Comparison of ENCODE assay signal across 7 mouse cellular contexts in the genomic region with DNA sequence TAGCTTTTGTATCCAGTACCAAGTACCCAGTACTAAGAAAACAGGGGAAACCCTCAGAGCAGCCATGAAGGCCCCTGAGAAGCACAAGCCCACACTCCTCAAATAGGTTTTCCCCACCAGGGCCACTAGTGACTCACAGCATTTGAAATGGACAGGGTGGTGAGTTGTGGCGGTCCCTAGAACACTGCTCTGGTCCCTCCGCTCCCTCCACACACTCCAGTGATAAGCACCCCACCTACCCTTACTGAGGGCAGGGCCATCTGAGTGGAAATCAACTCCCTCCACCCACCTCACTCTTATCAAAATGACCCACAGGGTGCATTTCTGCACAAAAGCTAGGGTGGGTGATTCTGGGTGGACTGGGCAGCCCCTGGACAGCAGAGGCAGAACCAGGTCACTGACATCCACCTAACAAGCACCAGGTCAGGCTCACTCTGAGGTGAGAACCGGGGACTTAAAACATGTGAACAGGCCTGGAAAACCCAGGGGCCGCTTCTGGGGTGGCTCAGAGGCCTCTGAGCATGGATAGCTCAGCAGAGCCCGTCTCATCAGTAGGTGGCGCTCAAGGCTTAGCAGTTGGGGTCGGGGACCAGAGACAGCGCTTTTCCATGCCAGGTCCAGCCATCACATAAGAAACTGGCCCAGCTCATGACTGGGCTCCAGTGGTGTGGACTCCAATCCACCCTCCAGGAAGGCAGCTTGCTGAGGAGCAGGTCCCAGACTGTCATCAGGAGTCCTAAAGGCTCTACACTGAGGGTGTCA. TPM values are rescaled to one million over a fixed set of nuclear protein-coding genes. Genes with fewer than 3 reads are reported as not detected.
DNase-seq lines count a peak whose midpoint lies in the region; ATAC-seq and TF ChIP-seq lines count a peak whose summit lies in the region.

No protein-coding gene starts in this region.

- no peak overlapping the region for H3K4me2 ChIP-seq in kidney, embryonic 14.5 days (replicated peaks; ENCODE audit: low read depth, low read length)
- H3K4me2 ChIP-seq in limb, embryonic 13.5 days (replicated peaks): no peak overlapping the region
- H3K4me2 ChIP-seq in midbrain, postnatal 0 days (ENCODE audit: low read depth, low read length, poor library complexity, severe bottlenecking): no peak overlapping the region

- peak; percentile 84 for TF ChIP-seq CTCF in midbrain, postnatal 0 days (IDR thresholded peaks at IDR 0.05)

- peak; percentile 80 for ATAC-seq in granulocyte monocyte progenitor cell, adult 5-6 weeks (replicated peaks; ENCODE audit: poor library complexity, severe bottlenecking)
- ATAC-seq in kidney, embryonic 14.5 days (ENCODE audit: low FRiP score, low TSS enrichment): peak; percentile 82
- peak; percentile 71; the same call in 1 of the 2 replicates for ATAC-seq in limb, embryonic 13.5 days (ENCODE audit: low FRiP score, low read depth)
- 0 out of 2 replicates have a peak, but pooled peaks have one; percentile 28 for ATAC-seq in midbrain, postnatal 0 days (ENCODE audit: low FRiP score)

- no peak overlapping the region for H3K27ac ChIP-seq in kidney, embryonic 14.5 days (ENCODE audit: low read depth, low read length)
- no peak overlapping the region for H3K27ac ChIP-seq in limb, embryonic 13.5 days
- no peak overlapping the region for H3K27ac ChIP-seq in midbrain, postnatal 0 days (ENCODE audit: low read depth, low read length)

- peaks cover 9% of the 10 kb centered on the region; the same call in 1 of the 2 replicates for H3K36me3 ChIP-seq in kidney, embryonic 14.5 days (ENCODE audit: control insufficient read depth, insufficient read depth, low read length)
- peaks cover 36% of the 10 kb centered on the region for H3K36me3 ChIP-seq in limb, embryonic 13.5 days
- no peaks in the 10 kb centered on the region for H3K36me3 ChIP-seq in midbrain, postnatal 0 days (ENCODE audit: insufficient read depth, low read length)

- H3K9ac ChIP-seq in kidney, embryonic 14.5 days (ENCODE audit: low read depth, low read length): no peak overlapping the region
- H3K9ac ChIP-seq in limb, embryonic 13.5 days: peak overlapping the region; percentile 43; the same call in 1 of the 2 replicates
- no peak overlapping the region for H3K9ac ChIP-seq in midbrain, postnatal 0 days (replicated peaks; ENCODE audit: low read length, poor library complexity, severe bottlenecking)

- 24% methylated on average over 8 of the region's 8 CpGs for WGBS in kidney, embryonic 14.5 days
- WGBS in limb, embryonic 13.5 days: 26% methylated on average over 8 of the region's 8 CpGs
- WGBS in midbrain, postnatal 0 days: 27% methylated on average over 8 of the region's 8 CpGs

- H3K27me3 ChIP-seq in kidney, embryonic 14.5 days (ENCODE audit: control insufficient read depth, insufficient read depth, low read length): no peaks in the 10 kb centered on the region
- H3K27me3 ChIP-seq in limb, embryonic 13.5 days: no peaks in the 10 kb centered on the region
- no peaks in the 10 kb centered on the region for H3K27me3 ChIP-seq in midbrain, postnatal 0 days (ENCODE audit: insufficient read depth, low read length)

- H3K9me3 ChIP-seq in kidney, embryonic 14.5 days (ENCODE audit: control insufficient read depth, low read length): no peaks in the 10 kb centered on the region
- no peaks in the 10 kb centered on the region for H3K9me3 ChIP-seq in limb, embryonic 13.5 days
- no peaks in the 10 kb centered on the region for H3K9me3 ChIP-seq in midbrain, postnatal 0 days (ENCODE audit: low read length)

- DNase-seq in adrenal gland, adult 2 months: peak; percentile 78
- DNase-seq in embryo, embryonic 11 days: peak; percentile 92
- peak; percentile 88 for DNase-seq in midbrain, postnatal 0 days (ENCODE audit: low spot score)
- peak; percentile 38 to 43 for DNase-seq in spleen, postnatal 36 days (ENCODE audit: low spot score in 2 of 2)

- H3K4me1 ChIP-seq in kidney, embryonic 14.5 days (ENCODE audit: control insufficient read depth, insufficient read depth, low read length): no peaks in the 10 kb centered on the region
- H3K4me1 ChIP-seq in limb, embryonic 13.5 days: peaks cover 4% of the 10 kb centered on the region
- H3K4me1 ChIP-seq in midbrain, postnatal 0 days (ENCODE audit: insufficient read depth, low read length): no peaks in the 10 kb centered on the region

- no peak overlapping the region for H3K4me3 ChIP-seq in kidney, embryonic 14.5 days (ENCODE audit: low read length)
- H3K4me3 ChIP-seq in limb, embryonic 13.5 days: no peak overlapping the region
- no peak overlapping the region for H3K4me3 ChIP-seq in midbrain, postnatal 0 days (ENCODE audit: low read depth, low read length)

RNA-seq across cellular contexts. Expression of gene Tpcn2, which starts 30.9 kb away (rescaled TPM):
- total RNA-seq in adrenal gland, adult 2 months (2021): 10 to 100 TPM; 11.2 to 12.5 TPM
- 14.5 and 17.9 TPM in 2 replicates for polyA plus RNA-seq in adrenal gland, adult 2 months (2012; rRNA removed)
- total RNA-seq in granulocyte monocyte progenitor cell, adult 5-6 weeks (2014; fragmentation: Nextera tagmentation): 4.8 and 7.9 TPM in 2 replicates
- 3.4 and 3.6 TPM in 2 replicates for total RNA-seq in granulocyte monocyte progenitor cell, adult 5-6 weeks (2017)
- 4.0 and 4.4 TPM in 2 replicates for polyA plus RNA-seq in kidney, embryonic 14.5 days (2014; fragmentation: Nextera tagmentation; extraction: Ambion mirVana)
- polyA plus RNA-seq in limb, embryonic 13.5 days (2015; fragmentation: Nextera tagmentation; extraction: Ambion mirVana): 12.6 TPM in 2 replicates
- total RNA-seq in midbrain, postnatal 0 days (2014; rRNA removed): 2.8 and 4.1 TPM in 2 replicates
- polyA plus RNA-seq in midbrain, postnatal 0 days (2015; fragmentation: Nextera tagmentation; extraction: Ambion mirVana): 1.5 TPM in 2 replicates

RNA-seq across cellular contexts. Expression of gene 1810010D01Rik, which starts 45.0 kb away (rescaled TPM):
- under 1 TPM in 1 of 2 experiments, not detected in 1; 0.48 TPM for total RNA-seq in adrenal gland, adult 2 months (2021)
- 1.1 and 1.7 TPM in 2 replicates for polyA plus RNA-seq in adrenal gland, adult 2 months (2012; rRNA removed)
- not detected in 2 replicates for total RNA-seq in granulocyte monocyte progenitor cell, adult 5-6 weeks (2014; fragmentation: Nextera tagmentation)
- total RNA-seq in granulocyte monocyte progenitor cell, adult 5-6 weeks (2017): not detected in 2 replicates
- 0.46 TPM in 1 of 2 replicates, not detected in the other for polyA plus RNA-seq in kidney, embryonic 14.5 days (2014; fragmentation: Nextera tagmentation; extraction: Ambion mirVana)
- 0.60 TPM in 1 of 2 replicates, not detected in the other for polyA plus RNA-seq in limb, embryonic 13.5 days (2015; fragmentation: Nextera tagmentation; extraction: Ambion mirVana)
- 0.71 TPM in 1 of 2 replicates, not detected in the other for total RNA-seq in midbrain, postnatal 0 days (2014; rRNA removed)
- polyA plus RNA-seq in midbrain, postnatal 0 days (2015; fragmentation: Nextera tagmentation; extraction: Ambion mirVana): not detected in 2 replicates

RNA-seq across cellular contexts. Expression of gene Mrgprf, which starts 47.7 kb away (rescaled TPM):
- 1 to 10 TPM; 1.2 to 2.8 TPM for total RNA-seq in adrenal gland, adult 2 months (2021)
- polyA plus RNA-seq in adrenal gland, adult 2 months (2012; rRNA removed): 6.9 and 8.4 TPM in 2 replicates
- total RNA-seq in granulocyte monocyte progenitor cell, adult 5-6 weeks (2014; fragmentation: Nextera tagmentation): not detected in 2 replicates
- total RNA-seq in granulocyte monocyte progenitor cell, adult 5-6 weeks (2017): not detected in 2 replicates
- polyA plus RNA-seq in kidney, embryonic 14.5 days (2014; fragmentation: Nextera tagmentation; extraction: Ambion mirVana): 1.7 and 2.2 TPM in 2 replicates
- polyA plus RNA-seq in limb, embryonic 13.5 days (2015; fragmentation: Nextera tagmentation; extraction: Ambion mirVana): 1.3 and 1.4 TPM in 2 replicates
- 5.5 and 6.8 TPM in 2 replicates for total RNA-seq in midbrain, postnatal 0 days (2014; rRNA removed)
- polyA plus RNA-seq in midbrain, postnatal 0 days (2015; fragmentation: Nextera tagmentation; extraction: Ambion mirVana): 4.6 and 5.0 TPM in 2 replicates

Comparison
In these comparisons a context has a peak if more than half of its experiments do, and no peak if none do; other contexts are left out.
1. DNase-seq: peak in every context shown above with its lines; median percentile 92 in embryo, embryonic 11 days; 88 in midbrain, postnatal 0 days; 78 in adrenal gland, adult 2 months; 40 in spleen, postnatal 36 days.
2. ATAC-seq: peak in every context shown above with its lines; median percentile 82 in kidney, embryonic 14.5 days; 80 in granulocyte monocyte progenitor cell, adult 5-6 weeks; 71 in limb, embryonic 13.5 days; 28 in midbrain, postnatal 0 days.